Mouse (Mus musculus) cerebellum, adult (tissue): ENCODE results near the gene Miox.

ENCODE experiments used
- ATAC-seq: cut with Nextera tagmentation; 2 replicates; pipeline ENCODE4 v1.9.2; 2017; ENCODE audit warnings: mild to moderate bottlenecking, moderate library complexity, mixed read lengths; ENCODE audit not compliant: insufficient number of reproducible peaks, low FRiP score, low TSS enrichment

Miox gene

DNA sequence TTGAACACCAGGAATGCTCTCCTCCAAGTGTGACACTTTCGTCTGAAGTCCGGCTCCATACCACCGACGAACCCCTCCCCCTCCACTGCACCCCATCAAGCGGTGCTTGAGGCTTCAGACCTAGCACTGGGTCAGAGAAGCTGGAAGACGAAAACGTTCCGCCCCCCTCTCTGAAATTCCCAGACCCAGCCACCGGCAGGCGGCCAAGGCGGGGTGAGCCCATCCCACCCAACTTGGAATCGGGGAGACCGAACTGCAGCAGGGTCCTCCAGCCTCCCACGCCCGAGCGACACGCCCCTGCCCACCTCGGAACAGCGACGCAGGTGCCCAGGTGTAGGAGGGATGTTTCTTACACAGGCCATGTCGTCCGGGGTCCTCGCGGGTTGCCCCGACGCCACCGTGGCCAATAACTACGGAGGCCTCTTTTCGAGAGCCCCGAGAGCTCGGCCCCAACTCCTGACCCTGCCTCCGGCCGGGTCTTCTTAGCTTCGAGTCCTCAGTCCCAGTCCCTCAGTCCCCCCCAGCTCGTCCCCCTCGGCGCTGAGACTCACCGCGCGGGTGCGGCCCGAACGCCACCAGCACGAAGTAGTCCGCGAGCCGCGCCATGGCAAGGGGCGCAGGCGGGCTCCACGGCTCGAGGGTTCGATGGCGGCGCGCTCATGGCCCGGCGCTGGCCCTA, 19.5 kb upstream of the Miox start:
- ATAC-seq: peak; percentile 50

DNA sequence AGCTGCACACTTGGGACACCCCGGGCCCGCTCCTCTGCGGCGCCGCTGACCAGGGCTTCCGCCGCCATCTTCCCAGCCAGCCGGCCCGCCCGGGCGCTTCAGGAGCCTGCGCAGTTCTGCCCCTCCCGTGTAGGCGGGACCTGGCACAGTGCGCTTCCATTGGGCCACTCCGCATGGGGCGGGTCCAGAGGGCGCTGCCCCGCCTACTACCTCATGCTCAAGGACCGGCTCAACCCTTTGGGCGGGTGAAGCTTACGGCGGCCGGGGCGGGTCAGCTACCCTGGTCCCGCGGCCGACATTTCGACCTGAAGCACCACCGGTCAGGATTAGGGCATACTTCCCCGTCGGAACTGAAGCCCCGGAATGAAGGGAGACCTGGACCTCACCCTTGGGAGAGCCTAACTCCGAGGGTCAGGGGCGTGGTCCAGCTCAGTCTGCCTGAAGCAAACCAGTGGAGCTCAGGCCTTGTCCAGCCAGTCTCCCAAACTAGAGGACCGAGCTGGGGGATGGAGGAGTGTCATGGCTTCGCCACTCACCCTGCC, 18.9 kb upstream of the Miox start, which contains the start of gene Sbf1:
Sbf1 (minus strand) TSS at position 122 of the 542 bp plus-strand sequence.
- peak; percentile 91 for ATAC-seq

DNA sequence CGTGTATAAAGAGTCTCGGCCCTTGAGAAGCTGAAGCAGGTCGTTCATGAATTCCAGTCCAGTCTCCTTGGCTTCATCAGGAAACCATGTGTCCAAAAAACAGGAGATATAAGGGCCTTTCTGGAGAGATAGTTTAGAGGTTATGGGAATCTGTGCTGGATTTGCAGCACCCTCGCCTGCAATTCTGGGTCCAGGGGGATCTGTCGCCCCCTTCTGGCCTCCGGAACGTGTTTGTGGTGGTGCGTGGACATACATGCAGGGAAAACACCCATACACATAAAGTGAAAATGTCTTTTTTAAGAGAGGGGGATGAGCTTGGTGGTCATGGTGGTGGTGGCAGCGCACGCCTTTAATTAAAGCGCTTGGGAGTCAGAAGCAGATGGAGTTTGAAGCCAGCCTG, 18.1 kb upstream of the Miox start:
- ATAC-seq: no peak

DNA sequence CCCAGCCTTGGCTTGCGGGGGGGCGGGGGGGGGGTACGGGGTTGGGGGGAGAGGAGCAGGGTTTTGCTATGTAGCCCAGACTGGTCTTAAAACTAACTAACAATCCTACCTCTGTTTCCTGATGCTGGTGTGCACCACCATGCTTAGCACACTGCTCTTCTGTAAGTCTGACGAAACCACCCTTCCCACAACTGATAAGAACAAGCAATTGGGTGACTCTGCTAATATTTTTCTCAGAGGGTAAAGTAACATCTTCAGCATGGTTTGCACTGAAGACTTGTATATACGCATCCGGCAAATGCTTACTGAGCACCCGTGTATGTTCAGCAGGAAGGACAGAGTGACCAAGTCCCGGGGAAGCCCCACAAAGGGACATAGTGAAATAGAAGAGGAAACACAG, 12.9 kb upstream of the Miox start:
- ATAC-seq: no peak

DNA sequence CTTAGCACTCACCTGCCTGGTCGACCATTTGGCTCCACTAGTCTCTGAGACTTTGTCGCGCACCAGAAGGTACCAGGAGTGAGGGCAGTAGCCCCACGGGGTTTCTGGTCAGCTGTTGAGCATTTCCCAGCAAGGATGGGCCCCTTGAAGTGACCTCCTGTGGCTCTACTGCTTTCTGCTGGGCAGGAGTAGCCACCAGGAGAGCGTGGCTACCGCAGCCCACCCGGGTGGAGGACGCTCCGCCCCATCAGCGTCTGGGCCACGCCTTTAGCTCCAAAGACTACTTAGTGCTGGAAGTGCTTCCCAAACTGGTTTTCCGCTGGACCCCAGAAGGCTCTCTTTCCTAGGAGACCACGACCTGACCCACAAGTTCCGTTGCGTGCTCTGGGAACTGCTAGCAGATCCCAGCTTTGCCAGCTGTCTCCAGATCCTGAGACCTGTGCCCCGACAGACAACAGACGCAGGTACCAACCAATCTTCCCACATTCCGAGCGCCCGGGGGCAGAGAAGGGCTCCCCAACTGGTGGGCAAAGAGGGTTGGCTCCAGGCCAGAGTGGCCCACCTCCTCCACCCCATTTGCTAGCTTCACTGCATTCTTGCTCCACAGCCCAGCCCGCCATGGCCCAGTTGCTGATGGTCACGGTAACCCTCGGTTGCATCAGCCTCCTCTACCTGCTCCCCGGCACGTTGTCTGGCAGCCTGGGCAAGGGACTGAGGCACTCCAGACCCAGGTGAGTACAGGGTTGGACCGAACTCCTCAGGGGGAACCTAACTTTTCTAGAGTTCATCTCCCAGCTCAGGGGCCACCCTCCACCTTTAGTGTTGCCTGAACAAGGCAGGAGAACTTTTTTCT, 11.3 kb upstream of the Miox start, which contains the start of gene Adm2:
Adm2 (plus strand) TSS at position 51 of the 853 bp plus-strand sequence.
- no peak for ATAC-seq

DNA sequence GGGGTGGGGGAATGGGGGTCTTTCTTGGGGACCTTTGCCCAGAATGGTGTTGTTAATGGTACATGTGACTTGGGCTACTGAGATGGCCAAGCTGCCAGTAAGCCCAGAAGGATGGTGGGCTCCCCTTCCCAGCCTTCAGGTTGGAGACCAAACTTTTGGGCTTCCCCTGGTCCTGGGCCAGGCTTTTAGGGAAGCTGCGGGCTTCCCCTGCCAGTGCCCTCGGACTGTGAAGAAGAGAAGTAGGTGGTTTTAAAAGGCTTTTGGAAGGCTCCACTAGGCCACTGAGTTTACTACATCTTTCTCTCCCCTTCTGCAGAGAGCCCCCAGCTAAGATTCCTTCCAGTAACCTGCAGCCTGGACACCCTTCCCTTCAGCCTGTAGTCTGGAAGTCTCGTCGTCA, 10.5 kb upstream of the Miox start:
- no peak for ATAC-seq

DNA sequence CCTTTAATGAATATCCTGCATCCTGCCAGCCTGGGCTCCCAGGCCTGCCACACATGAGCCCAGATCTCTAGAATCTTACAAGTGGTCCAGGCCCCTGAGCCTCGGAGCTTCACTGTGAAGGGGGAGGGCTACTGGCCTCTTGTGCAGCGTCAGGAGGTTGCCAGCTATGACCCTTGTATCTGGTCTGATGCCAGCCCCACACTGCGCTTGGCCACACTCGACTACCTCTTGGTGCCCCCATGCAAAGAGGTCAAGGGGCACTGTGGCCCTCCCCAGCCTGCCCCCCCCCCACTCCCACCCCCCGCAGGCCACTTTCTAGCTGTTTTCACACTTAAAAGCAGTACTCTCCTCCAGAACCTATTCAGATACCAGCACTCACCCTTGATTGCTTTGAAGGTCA, 7.8 kb upstream of the Miox start:
- ATAC-seq: no peak

DNA sequence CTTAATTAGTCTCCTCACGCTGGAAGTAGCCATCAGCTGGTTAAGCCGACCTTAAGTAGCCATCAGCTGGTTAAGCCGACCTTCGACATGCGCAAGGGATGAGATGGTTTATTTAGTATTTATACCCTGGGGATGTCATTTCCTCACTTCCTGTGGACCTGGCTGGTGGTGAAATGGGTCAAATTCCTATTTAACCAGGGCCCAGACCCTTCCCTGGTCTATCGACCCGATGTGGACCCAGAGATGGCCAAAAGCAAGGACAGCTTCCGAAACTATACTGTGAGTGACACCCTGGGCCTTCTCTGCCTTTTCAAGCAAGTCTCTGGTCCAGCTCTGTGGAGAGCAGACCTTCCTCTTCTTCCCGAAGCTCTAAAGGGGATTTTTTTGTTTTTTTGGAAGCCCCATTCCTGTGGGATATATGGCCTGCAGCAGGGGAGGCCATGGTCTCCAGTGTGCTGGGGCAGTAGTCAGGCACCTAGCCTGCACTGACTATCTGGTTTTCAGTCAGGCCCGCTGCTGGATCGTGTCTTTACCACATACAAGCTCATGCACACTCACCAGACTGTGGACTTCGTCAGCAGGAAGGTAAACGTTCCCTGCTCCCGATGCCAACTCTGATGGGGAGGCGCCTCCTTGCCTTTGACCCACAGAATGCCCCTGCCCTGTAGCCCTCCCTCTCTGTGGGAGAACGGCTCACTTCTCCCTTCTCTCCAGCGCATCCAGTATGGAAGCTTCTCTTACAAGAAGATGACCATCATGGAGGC, 758 bp downstream of the Miox start:
- ATAC-seq: no peak

DNA sequence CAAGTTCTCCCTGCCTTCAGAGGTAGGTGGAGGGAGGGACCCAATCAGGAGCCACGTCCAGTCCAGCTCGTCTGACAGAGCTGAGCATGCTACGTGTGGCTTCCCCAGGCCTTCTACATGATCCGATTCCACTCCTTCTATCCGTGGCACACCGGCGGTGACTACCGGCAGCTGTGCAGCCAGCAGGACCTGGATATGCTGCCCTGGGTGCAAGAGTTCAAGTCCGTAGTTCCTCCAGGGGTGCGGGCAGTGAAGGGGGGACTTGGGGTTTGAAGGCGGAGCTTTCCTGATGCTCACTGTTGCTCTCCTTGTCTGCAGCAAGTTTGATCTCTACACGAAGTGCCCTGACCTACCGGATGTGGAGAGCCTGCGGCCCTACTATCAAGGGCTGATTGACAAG, 2.2 kb downstream of the Miox start:
- no peak for ATAC-seq

DNA sequence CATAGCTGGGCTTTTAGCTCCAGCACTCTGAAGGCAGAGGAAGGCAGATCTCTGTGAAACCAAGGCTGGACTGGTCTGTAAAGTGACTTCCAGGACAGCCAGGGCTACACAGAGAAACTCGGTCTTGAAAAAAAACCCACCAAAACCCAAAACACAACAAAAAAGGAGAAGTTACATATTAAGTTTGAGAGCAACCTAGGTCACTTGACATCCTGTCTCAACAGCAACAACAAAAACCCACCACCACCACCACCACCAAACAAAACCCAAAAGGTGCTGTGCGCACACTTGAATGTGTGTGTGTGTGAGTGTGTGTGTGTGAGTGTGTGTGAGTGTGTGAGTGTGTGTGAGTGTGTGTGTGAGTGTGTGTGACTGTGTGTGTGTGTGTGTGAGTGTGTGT, 5.5 kb downstream of the Miox start:
- ATAC-seq: no peak

DNA sequence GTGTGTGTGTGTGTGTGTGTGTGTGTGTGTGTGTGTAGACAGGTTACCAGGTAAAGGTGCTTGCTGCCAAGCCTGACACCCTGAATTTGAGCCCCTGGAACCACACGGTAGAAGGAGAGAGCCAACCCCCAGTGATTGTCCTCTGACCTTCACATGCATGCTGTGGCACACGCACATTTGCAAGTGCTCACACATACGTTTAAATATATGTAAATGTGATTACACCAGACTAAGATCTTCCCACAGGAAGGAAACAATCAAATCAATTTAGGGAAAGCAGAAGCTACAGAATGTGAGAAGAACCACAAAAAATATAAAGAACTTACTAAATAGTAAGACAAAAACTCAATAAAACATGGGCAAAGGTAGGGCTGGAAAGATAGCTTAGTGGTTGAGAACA, 5.9 kb downstream of the Miox start:
- no peak for ATAC-seq

DNA sequence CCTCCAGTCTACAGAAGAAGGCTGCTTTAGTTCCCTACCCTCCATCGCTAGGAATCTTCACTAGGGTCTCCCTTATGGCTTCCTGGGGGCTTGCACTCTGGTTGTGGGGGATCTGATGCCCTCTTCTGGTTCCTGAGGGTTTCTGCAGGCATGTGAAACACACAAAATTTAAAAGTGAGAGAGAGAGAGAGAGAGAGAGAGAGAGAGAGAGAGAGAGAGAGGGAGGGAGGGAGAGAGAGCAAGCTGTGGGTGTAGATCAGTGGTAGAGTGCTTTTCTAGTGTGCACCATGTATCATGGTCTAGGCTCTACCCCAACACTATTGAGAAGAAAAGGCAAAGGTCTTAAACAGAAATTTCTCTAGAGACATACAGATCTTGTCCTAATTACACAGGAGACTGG, 7.5 kb downstream of the Miox start:
- ATAC-seq: no peak

DNA sequence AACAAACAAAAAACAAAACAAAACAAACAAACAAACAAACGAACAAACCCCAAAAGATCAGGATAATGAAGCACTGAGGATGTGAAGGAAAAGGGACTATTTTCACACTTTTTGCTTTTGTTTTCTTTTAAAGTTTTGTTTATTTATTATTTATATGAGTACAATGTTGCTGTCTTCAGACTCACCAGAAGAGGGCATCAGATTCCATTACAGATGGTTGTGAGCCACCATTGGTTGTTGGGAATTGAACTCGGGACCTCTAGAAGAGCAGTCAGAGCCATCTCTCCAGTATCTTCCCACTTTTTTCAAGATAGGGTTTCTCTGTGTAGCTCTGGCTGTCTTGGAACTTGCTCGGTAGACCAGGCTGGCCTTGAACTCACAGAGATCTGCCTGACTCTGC, 9.1 kb downstream of the Miox start:
- no peak for ATAC-seq

DNA sequence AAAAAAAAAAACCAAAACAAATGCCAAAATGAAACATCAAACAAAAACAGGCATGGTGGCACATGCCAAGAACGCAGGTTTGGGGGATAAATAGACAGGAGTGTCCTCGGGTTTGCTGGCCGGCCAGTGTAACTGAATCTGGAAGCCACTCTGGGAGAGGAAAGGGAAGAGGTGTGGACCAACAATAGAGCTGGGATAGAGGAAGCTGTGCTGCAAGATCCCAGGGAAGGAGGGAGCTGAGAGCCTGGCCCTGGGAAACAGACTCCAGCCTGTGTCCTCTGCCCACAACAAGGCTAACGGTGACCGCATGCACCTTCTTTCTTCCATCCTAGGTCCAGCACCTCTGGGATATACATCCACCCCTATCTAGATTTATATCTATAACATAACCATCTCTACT, 16.2 kb downstream of the Miox start:
- no peak for ATAC-seq

DNA sequence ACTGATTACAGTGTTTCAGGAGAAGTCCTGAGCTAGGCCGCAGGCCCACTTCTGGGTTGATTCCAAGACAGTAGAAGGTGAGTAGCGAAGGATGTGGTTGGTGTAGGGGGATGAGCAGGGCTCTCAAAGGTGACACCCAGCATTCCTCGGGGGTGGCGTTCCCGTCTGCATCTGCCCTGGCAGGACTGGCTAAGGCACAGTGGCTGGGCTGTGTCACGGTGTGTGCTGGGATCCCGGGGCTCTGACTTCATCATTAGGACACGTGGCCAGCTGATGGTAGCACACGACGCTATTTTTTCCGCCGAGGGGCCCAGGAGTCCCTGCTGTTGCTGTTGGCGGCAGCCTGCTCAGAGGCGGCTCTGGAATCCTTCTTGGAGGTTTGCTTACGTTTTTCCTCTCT, 17.1 kb downstream of the Miox start:
- ATAC-seq: no peak

DNA sequence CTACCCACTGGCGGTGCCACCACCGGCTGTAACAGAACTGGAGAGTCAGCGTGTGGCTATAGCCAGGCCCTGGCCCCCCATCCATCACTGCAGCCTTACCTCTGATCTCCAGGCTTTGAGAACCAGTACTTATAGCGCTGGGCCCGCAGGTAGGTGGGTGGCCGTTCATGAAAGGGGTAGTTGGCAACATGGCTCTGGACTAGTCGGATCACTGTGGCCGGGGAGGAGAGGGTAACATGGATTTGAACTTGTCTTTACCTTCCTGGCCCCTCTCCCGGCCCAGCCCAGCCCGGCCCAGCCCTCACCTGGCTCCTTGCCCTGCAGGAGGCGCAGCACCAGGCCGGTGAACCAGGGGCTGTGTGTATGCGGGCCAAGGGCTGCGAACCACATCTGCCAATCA, 17.9 kb downstream of the Miox start:
- no peak for ATAC-seq

DNA sequence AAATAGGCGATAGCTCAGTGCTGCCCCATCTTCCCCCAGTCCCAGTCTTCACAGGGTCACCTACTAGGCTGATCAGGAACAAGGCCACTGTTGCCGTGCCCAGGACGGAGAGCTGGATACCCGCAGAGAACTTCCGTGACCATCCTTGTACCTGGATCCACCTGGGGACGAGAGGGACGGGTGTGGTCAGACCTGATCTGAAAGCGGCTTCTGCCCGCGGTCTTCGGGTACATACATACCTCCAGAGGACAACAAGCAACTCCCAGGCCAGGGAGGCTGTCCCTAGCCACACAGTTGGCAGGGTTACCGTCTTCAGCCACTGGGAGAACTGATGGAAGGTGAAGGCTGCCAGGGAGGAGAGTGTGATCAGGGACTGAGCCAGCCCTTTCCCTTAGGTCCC, 18.6 kb downstream of the Miox start:
- no peak for ATAC-seq

DNA sequence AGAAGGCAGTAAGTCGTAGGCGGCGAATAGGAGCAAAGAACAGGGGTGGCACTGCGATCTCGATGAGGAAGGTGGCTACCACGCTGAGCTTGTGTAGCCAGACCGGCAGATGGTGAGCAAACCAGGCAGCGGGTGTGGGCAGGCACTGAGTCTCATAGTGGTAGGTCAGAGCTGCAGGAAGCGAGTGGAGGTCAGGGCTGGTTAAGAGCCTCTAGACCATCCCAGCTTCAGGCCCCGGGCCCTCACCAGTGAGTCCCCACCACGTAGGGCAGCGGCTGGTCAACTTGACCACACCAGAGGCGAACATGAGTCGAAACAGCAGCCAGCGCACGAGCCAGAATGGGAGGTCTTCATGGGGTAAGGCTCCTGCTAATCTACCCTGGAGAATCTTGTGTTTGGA, 19.6 kb downstream of the Miox start:
- no peak for ATAC-seq

DNA sequence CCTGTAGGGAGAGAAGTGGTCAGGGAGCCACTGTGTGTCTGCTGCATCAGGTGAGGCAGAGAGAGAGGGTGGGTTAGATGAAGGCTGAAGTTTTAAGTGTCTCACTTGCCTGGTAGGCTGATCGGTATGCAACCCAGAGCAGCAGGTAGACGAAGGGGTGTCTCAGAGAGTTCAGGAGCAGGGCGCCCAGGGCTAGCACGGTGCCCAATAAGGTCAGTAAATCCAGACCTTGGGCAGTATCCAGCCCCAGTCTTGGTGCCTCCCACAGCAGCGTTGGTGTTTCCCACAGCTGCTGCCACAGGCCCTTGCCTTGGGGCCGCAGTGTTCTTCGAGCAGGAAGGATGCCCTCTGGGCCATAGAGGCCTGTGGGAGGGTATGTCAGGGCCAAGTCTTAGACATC, 20.3 kb downstream of the Miox start:
- ATAC-seq: no peak

DNA sequence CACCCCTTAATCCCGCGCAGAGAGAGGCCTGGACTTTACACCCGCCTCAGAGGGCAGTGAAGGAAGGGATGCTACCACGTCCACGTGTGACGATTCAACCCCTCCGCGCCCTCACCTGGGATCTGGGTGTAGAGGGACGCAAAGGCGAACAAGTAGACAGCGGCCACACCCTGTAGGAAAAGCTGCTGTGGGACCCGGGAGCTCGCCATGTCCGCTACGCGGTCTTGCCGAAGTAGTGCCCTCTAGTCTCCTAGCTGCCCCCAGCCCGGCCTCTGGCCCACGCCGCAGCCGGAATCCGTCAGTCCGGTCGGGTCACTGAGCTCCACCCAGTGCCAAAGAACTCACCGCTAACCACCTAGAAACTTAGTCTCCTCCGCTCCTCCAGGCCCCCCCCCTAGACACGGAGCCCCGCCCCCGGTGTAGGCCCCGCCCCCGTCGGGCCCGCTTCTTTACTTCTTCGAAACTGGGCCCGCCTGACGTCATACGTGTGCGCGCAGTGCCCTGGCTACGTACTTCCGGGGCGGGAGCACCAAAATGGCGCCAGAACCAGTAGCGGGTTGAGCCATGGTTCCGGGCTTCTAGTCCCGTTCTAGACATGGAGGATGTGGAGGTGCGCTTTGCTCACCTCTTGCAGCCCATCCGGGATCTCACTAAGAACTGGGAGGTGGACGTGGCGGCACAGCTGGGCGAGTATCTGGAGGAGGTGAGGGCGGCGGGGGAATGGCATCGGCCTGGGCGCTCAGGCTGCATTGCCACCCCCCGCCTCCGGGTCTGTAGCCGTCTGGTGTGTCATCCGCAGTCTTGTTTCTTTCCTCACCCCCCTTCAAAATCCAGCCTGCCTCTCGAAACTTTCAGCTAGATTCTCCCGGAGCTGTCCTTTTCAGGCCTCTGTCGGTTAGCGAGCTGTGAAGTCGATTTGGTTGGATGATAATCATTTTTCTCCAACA, 21.3 kb downstream of the Miox start, which contains the start of the genes Lmf2 and Ncaph2:
Lmf2 (minus strand) TSS at position 419 of the 947 bp plus-strand sequence.
Ncaph2 (plus strand) TSS at position 479 of the 947 bp plus-strand sequence.
- ATAC-seq: peak; percentile 71; the same call in 1 of the 2 replicates
